Mouse (Mus musculus): ENCODE measurements at regions not wholly inside any gene's neighbourhood (a gene's known extent, or its start where the extent isn't known, plus 50 kb on each side); places are given as distances from the start of the nearest gene placed in this dataset.

GRCm38 (mm10) chr4:12395344-12395743 is 223.5 kb upstream of the Fam92a start:
- Histone ChIP-seq H3K4me3 (replicated peaks in 1 of 3; ENCODE audit: low read depth in 2 of 3, low read length in 2 of 3, poor library complexity in 1 of 3) (no peak overlapping the region), H3K9ac (ENCODE audit: insufficient read depth, low read depth) (no peak overlapping the region), H3K27me3 (replicated peaks) (no peaks in the 10 kb centered on the region), H3K36me3 (replicated peaks in 1 of 2; ENCODE audit: control insufficient read depth in 1 of 2, insufficient read depth in 1 of 2, low read length in 1 of 2) (no peaks in the 10 kb centered on the region), H3K79me2 (replicated peaks; ENCODE audit: control insufficient read depth, extremely low read depth, insufficient read depth, poor library complexity, severe bottlenecking) (no peaks in the 10 kb centered on the region), H3K4me1 (ENCODE audit: control insufficient read depth in 1 of 2, insufficient read depth in 2 of 2) (no peaks in the 10 kb centered on the region), H3K27ac (ENCODE audit: insufficient read depth, low read depth) (no peak overlapping the region), H3K4me2 (ENCODE audit: insufficient read depth, low read depth, poor library complexity, severe bottlenecking) (no peak overlapping the region), H3K9me3 (replicated peaks; ENCODE audit: low read length) (no peaks in the 10 kb centered on the region)
- DNase-seq (ENCODE audit: extremely low read depth), result no peak
- dilution Hi-C loops (cut with MboI; ENCODE audit: extremely low pct_ligation_motif_present, extremely low pct_unique_long_range_greater_than_20kb, low sequenced_read_pairs), result no loop called here
- no peak for TF ChIP-seq ZMIZ1 (IDR thresholded peaks at IDR 0.05; ENCODE audit: low read depth, low read length)
- TF ChIP-seq CHD2 (IDR thresholded peaks at IDR 0.05; ENCODE audit: low read length), result no peak
- TF ChIP-seq KAT2A (IDR thresholded peaks at IDR 0.05; ENCODE audit: insufficient replicate concordance, low read length), result no peak
- in situ Hi-C loops (cut with MboI; ENCODE audit: low pct_ligation_motif_present, low pct_unique_long_range_greater_than_20kb, low sequenced_read_pairs), result no loop called here

- DNase-seq (ENCODE audit: extremely low read depth), result no peak
- Histone ChIP-seq H3K27me3 (replicated peaks) (no peaks in the 10 kb centered on the region), H3K79me2 (replicated peaks; ENCODE audit: control insufficient read depth, extremely low read depth, insufficient read depth, poor library complexity, severe bottlenecking) (no peaks in the 10 kb centered on the region), H3K36me3 (replicated peaks in 1 of 2; ENCODE audit: control insufficient read depth in 1 of 2, insufficient read depth in 1 of 2, low read length in 1 of 2) (no peaks in the 10 kb centered on the region), H3K9ac (ENCODE audit: insufficient read depth, low read depth) (no peak overlapping the region), H3K9me3 (replicated peaks; ENCODE audit: low read length) (no peaks in the 10 kb centered on the region), H3K4me2 (ENCODE audit: insufficient read depth, low read depth, poor library complexity, severe bottlenecking) (no peak overlapping the region), H3K27ac (ENCODE audit: insufficient read depth, low read depth) (no peak overlapping the region), H3K4me3 (replicated peaks in 1 of 3; ENCODE audit: low read depth in 2 of 3, low read length in 2 of 3, poor library complexity in 1 of 3) (no peak overlapping the region), H3K4me1 (ENCODE audit: control insufficient read depth in 1 of 2, insufficient read depth in 2 of 2) (no peaks in the 10 kb centered on the region)
- in situ Hi-C loops (cut with MboI; ENCODE audit: low pct_ligation_motif_present, low pct_unique_long_range_greater_than_20kb, low sequenced_read_pairs) (no loop called here), dilution Hi-C loops (cut with MboI; ENCODE audit: extremely low pct_ligation_motif_present, extremely low pct_unique_long_range_greater_than_20kb, low sequenced_read_pairs) (no loop called here)
- TF ChIP-seq GABPA (IDR thresholded peaks at IDR 0.05; ENCODE audit: insufficient replicate concordance, low read depth, low read length), result no peak
- TF ChIP-seq UBTF (IDR thresholded peaks at IDR 0.05; ENCODE audit: low read depth, low read length), result no peak
- no peak for TF ChIP-seq ZMIZ1 (IDR thresholded peaks at IDR 0.05; ENCODE audit: low read depth, low read length)
- TF ChIP-seq E2F4 (IDR thresholded peaks at IDR 0.05; ENCODE audit: insufficient replicate concordance, low read depth, low read length), result no peak
- no peak for TF ChIP-seq ETS1 (conservative IDR thresholded peaks at IDR 0.05; ENCODE audit: low read depth, low read length)
- TF ChIP-seq SMC3 (IDR thresholded peaks at IDR 0.05; ENCODE audit: low read depth, low read length), result no peak
- TF ChIP-seq EP300 (IDR thresholded peaks at IDR 0.05; ENCODE audit: low read length), result no peak
- TF ChIP-seq ELF1 (IDR thresholded peaks at IDR 0.05; ENCODE audit: low read depth, low read length), result no peak
- no peak for TF ChIP-seq ZKSCAN1 (IDR thresholded peaks at IDR 0.05; ENCODE audit: borderline replicate concordance, low read depth, low read length)
- TF ChIP-seq NELFE (IDR thresholded peaks at IDR 0.05; ENCODE audit: low read depth, low read length), result no peak
- no peak for TF ChIP-seq MAX (IDR thresholded peaks at IDR 0.05; ENCODE audit: low read length)
- TF ChIP-seq USF2 (conservative IDR thresholded peaks at IDR 0.05; ENCODE audit: low read depth, low read length), result no peak
- no peak for TF ChIP-seq MAZ (IDR thresholded peaks at IDR 0.05; ENCODE audit: low read depth, low read length)
- TF ChIP-seq RAD21 (IDR thresholded peaks at IDR 0.05; ENCODE audit: low read depth, low read length), result no peak
- TF ChIP-seq TCF12 (IDR thresholded peaks at IDR 0.05; ENCODE audit: low read depth, low read length), result no peak
- no peak for TF ChIP-seq BHLHE40 (IDR thresholded peaks at IDR 0.05; ENCODE audit: low read depth, low read length)
Observed at GRCm38 (mm10) chr4:12376797-12377570, 205.2 kb upstream of the Fam92a start.
